Mouse (Mus musculus): ENCODE results near the gene Wbp1. TPM values are rescaled to one million over a fixed set of nuclear protein-coding genes. Genes with fewer than 3 reads are reported as not detected.

The Wbp1 gene
- polyA plus RNA-seq, 1 experiment from 2014 or later = 212 TPM

GRCm38 (mm10) chr6:83087926-83088260 lies 33.5 kb downstream of the Wbp1 start:
- Histone ChIP-seq H3K27me3 (peaks cover 89% of the 10 kb centered on the region), H3K9ac (no peak overlapping the region), H3K4me3 (peak overlapping the region; percentile 18), H3K4me2 (replicated peaks) (peak overlapping the region; percentile 40), H3K27ac (no peak overlapping the region), H3K36me3 (no peaks in the 10 kb centered on the region), H3K9me3 (replicated peaks) (no peaks in the 10 kb centered on the region), H3K4me1 (peaks cover 21% of the 10 kb centered on the region)
- 6% methylated on average over 9 of the region's 9 CpGs for WGBS
- no peak for ATAC-seq (ENCODE audit: low FRiP score)

GRCm38 (mm10) chr6:83087205-83087925 lies 34.0 kb downstream of the Wbp1 start:
- Histone ChIP-seq H3K36me3 (no peaks in the 10 kb centered on the region), H3K9me3 (replicated peaks) (no peaks in the 10 kb centered on the region), H3K4me2 (replicated peaks) (peak overlapping the region; percentile 40), H3K4me3 (peak overlapping the region; percentile 18), H3K27me3 (peaks cover 89% of the 10 kb centered on the region), H3K9ac (no peak overlapping the region), H3K4me1 (peaks cover 21% of the 10 kb centered on the region), H3K27ac (no peak overlapping the region)
- no peak for ATAC-seq (ENCODE audit: low FRiP score)
- 2% methylated on average over 47 of the region's 47 CpGs for WGBS

- Histone ChIP-seq H3K27ac (no peak within 1 kb of the TSS), H3K27me3 (peaks cover 94% of the 10 kb centered on the region), H3K4me3 (no peak within 1 kb of the TSS), H3K9ac (no peak within 1 kb of the TSS), H3K4me2 (replicated peaks) (peak within 1 kb of the TSS; percentile 40), H3K4me1 (peaks cover 21% of the 10 kb centered on the region), H3K36me3 (peaks cover 5% of the 10 kb centered on the region), H3K9me3 (replicated peaks) (no peaks in the 10 kb centered on the region)
- ATAC-seq (ENCODE audit: low FRiP score) = no peak
- WGBS = 3% methylated on average over 42 of the region's 42 CpGs
These were observed 35.0 kb downstream of the Wbp1 start, which contains the start of gene Lbx2 for GRCm38 (mm10) chr6:83086121-83087035. Lbx2 (plus strand) TSS chr6:83086367.

- Histone ChIP-seq H3K4me2 (replicated peaks) (no peak overlapping the region), H3K27me3 (peaks cover 78% of the 10 kb centered on the region), H3K27ac (no peak overlapping the region), H3K4me1 (peaks cover 29% of the 10 kb centered on the region), H3K9ac (no peak overlapping the region), H3K4me3 (no peak overlapping the region), H3K36me3 (peaks cover 22% of the 10 kb centered on the region), H3K9me3 (replicated peaks) (no peaks in the 10 kb centered on the region)
- 4% methylated on average over 6 of the region's 6 CpGs for WGBS
- no peak for ATAC-seq (ENCODE audit: low FRiP score)
These were observed 36.9 kb downstream of the Wbp1 start for GRCm38 (mm10) chr6:83084477-83084876.

- H3K9ac ChIP-seq = 0 out of 2 replicates have a peak overlapping the region, but pooled peaks have one; percentile 23
- H3K4me2 ChIP-seq (replicated peaks) = no peak overlapping the region
- peaks cover 36% of the 10 kb centered on the region for H3K4me1 ChIP-seq
- no peaks in the 10 kb centered on the region for H3K9me3 ChIP-seq (replicated peaks)
- H3K27ac ChIP-seq = no peak overlapping the region
- 7% methylated on average over 5 of the region's 5 CpGs for WGBS
- H3K36me3 ChIP-seq = peaks cover 22% of the 10 kb centered on the region
- ATAC-seq (ENCODE audit: low FRiP score) = no peak
- peaks cover 69% of the 10 kb centered on the region for H3K27me3 ChIP-seq
- no peak overlapping the region for H3K4me3 ChIP-seq
These were observed 37.9 kb downstream of the Wbp1 start for GRCm38 (mm10) chr6:83083497-83083896.

- 90% methylated on average over 5 of the region's 5 CpGs for WGBS
These were observed 41.1 kb downstream of the Wbp1 start for GRCm38 (mm10) chr6:83080210-83080609.

GRCm38 (mm10) chr6:83078324-83078858 lies 43.0 kb downstream of the Wbp1 start:
- Histone ChIP-seq H3K36me3 (peaks cover 22% of the 10 kb centered on the region), H3K4me1 (peaks cover 21% of the 10 kb centered on the region), H3K4me2 (replicated peaks) (peak overlapping the region; percentile 97), H3K27me3 (peaks cover 56% of the 10 kb centered on the region), H3K9ac (peak overlapping the region; percentile 84), H3K4me3 (peak overlapping the region; percentile 69), H3K9me3 (replicated peaks) (no peaks in the 10 kb centered on the region), H3K27ac (peak overlapping the region; percentile 84)
- ATAC-seq (ENCODE audit: low FRiP score) = peak; percentile 93
- WGBS = under 1% methylated on average over 46 of the region's 46 CpGs

More at GRCm38 (mm10) chr6:83080210-83080609, 41.1 kb downstream of the Wbp1 start:
- Histone ChIP-seq H3K9me3 (replicated peaks) (no peaks in the 10 kb centered on the region), H3K36me3 (peaks cover 22% of the 10 kb centered on the region), H3K27ac (no peak overlapping the region), H3K4me2 (replicated peaks) (no peak overlapping the region), H3K9ac (no peak overlapping the region), H3K27me3 (peaks cover 56% of the 10 kb centered on the region), H3K4me3 (no peak overlapping the region), H3K4me1 (peaks cover 30% of the 10 kb centered on the region)
- ATAC-seq (ENCODE audit: low FRiP score) = no peak

GRCm38 (mm10) chr6:83077630-83078323 lies 43.6 kb downstream of the Wbp1 start, which contains the start of gene Pcgf1:
Pcgf1 (plus strand) TSS chr6:83077869.
- H3K27me3 ChIP-seq = peaks cover 56% of the 10 kb centered on the region
- WGBS = under 1% methylated on average over 54 of the region's 54 CpGs
- H3K36me3 ChIP-seq = peaks cover 22% of the 10 kb centered on the region
- ATAC-seq (ENCODE audit: low FRiP score) = peak; percentile 88
- peak within 1 kb of the TSS; percentile 84 for H3K9ac ChIP-seq
- no peaks in the 10 kb centered on the region for H3K9me3 ChIP-seq (replicated peaks)
- H3K4me3 ChIP-seq = peak within 1 kb of the TSS; percentile 69
- peak within 1 kb of the TSS; percentile 97 for H3K4me2 ChIP-seq (replicated peaks)
- H3K4me1 ChIP-seq = peaks cover 21% of the 10 kb centered on the region
- peak within 1 kb of the TSS; percentile 84 for H3K27ac ChIP-seq

GRCm38 (mm10) chr6:83074979-83075378 lies 46.4 kb downstream of the Wbp1 start:
- ATAC-seq (ENCODE audit: low FRiP score) = no peak
- no peak overlapping the region for H3K4me3 ChIP-seq
- peaks cover 30% of the 10 kb centered on the region for H3K4me1 ChIP-seq
- H3K9ac ChIP-seq = no peak overlapping the region
- H3K27ac ChIP-seq = no peak overlapping the region
- 22% methylated on average over 2 of the region's 2 CpGs for WGBS
- H3K27me3 ChIP-seq = peaks cover 72% of the 10 kb centered on the region
- 0 out of 2 replicates have a peak, but pooled peaks cover 2% of the 10 kb centered on the region for H3K36me3 ChIP-seq
- H3K4me2 ChIP-seq (replicated peaks) = no peak overlapping the region
- H3K9me3 ChIP-seq (replicated peaks) = no peaks in the 10 kb centered on the region

GRCm38 (mm10) chr6:83071220-83071619 lies 50.1 kb downstream of the Wbp1 start:
- 2% methylated on average over 19 of the region's 24 CpGs for WGBS

GRCm38 (mm10) chr6:83070311-83071219 lies 50.8 kb downstream of the Wbp1 start:
- 0 out of 2 replicates have a peak, but pooled peaks have one; percentile 26 for ATAC-seq (ENCODE audit: low FRiP score)
- peak overlapping the region; percentile 23 for H3K4me3 ChIP-seq
- peaks cover 99% of the 10 kb centered on the region for H3K27me3 ChIP-seq
- no peak overlapping the region for H3K27ac ChIP-seq
- H3K36me3 ChIP-seq = no peaks in the 10 kb centered on the region
- no peak overlapping the region for H3K9ac ChIP-seq
- H3K4me1 ChIP-seq = peaks cover 19% of the 10 kb centered on the region
- peak overlapping the region; percentile 28; the same call in 1 of the 2 replicates for H3K4me2 ChIP-seq (replicated peaks)
- WGBS = 1% methylated on average over 50 of the region's 58 CpGs
- no peaks in the 10 kb centered on the region for H3K9me3 ChIP-seq (replicated peaks)

More at GRCm38 (mm10) chr6:83071220-83071619, 50.1 kb downstream of the Wbp1 start:
- H3K4me3 ChIP-seq = peak overlapping the region; percentile 14
- H3K36me3 ChIP-seq = no peaks in the 10 kb centered on the region
- H3K4me1 ChIP-seq = peaks cover 19% of the 10 kb centered on the region
- no peak overlapping the region for H3K9ac ChIP-seq
- peak overlapping the region; percentile 17; the same call in 1 of the 2 replicates for H3K4me2 ChIP-seq (replicated peaks)
- H3K27ac ChIP-seq = no peak overlapping the region
- H3K9me3 ChIP-seq (replicated peaks) = no peaks in the 10 kb centered on the region
- ATAC-seq (ENCODE audit: low FRiP score) = peak; percentile 41; the same call in 1 of the 2 replicates
- H3K27me3 ChIP-seq = peaks cover 99% of the 10 kb centered on the region

Measured in hindbrain, embryonic 12.5 days (tissue).